Mouse (Mus musculus): Measurements from ENCODE around the gene Mbd4. TPM values are rescaled to one million over a fixed set of nuclear protein-coding genes. Genes with fewer than 3 reads are reported as not detected.
A peak's percentile ranks its signal among the peaks of the same experiment; 100 is the strongest.
"Not testable (repeated sequence)": the region's sequence is repeated elsewhere in the genome, so short reads cannot be mapped to it uniquely, and the experiment has no call there.

Gene Mbd4
- polyA plus RNA-seq (2012; rRNA removed): 2.3 and 2.6 TPM in 2 replicates

DNA sequence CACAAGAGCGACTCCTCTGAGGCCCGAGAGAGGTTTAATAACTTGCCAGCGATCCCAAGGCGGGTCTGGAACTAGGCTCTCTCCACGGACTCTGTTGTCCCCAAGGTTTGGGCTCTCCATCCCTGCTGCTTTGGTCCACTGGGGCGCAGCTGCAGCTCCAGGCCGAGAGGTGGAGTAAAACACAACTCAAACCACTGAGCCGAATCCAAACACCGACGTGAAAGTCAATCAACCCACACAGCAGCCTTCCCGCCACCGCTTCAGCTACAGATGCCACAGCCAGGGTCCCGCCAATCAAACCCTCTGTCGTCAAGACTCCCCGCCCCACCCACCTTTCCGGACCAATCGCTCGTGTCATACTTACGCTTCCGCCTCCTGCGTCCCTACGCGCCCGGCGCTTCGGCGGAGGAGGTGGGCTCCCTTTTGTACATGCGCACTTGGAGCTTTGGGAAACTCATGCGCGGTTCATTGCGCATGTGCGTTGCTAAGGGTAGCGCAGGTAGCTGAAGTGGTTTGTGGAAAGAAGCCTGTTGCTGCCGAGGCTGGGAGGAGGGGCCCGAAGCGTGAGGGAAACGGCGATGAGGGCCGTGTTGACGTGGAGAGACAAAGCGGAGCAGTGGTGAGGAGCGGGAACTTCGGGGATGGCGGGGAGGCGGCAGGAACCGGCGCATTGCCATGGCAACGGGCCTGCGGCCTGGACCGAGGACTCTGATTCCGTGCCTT, at the start of gene Mbd4, which contains the start of gene Ift122:
Gene Mbd4 (minus strand): TSS at position 281 of the 723 bp plus-strand sequence.
Gene Ift122 (plus strand): TSS at position 380 of the 723 bp plus-strand sequence.
- DNase-seq (ENCODE audit: low read depth): peak; percentile 88

DNA sequence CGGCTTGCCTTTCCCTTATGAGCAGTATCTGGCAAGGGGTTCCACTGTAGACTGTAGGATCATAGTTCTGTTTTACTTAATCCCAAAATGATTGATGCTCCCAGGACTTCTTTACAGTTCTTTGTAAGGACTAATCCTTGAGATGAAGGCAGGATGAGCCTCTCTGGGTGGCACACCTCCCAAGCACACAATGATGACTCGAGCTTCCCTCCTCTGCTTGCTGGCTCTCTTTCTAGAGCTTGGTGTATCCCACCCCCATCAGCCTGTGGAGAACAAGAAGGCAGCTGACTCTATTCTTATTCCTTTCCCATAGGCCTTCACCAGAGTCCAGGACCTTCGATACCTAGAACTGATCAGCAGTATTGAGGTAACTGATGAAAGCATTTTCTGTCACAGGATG, 49.4 kb upstream of the Mbd4 start:
- no peak for DNase-seq (ENCODE audit: low read depth)

DNA sequence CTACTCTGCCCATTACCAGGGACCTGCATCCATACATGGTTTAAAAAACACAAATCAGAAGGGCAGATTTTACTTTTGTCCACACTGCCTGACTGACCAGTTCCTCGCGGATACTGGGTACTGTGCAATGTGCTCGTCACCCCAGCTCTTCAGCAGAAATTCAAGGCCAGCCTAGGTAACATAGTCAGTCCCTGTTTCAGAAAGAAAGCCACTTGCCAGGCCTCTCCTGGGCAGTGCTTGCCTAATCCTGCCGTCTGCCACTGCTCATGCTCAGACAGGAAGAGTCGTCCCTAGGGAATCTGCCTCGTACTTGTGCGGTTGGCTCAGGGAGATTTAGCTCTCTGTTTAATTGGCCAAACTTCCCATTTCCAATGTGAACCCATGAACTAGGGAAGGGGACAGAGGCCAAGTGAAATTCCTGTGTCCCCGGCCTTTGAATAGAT, 48.3 kb upstream of the Mbd4 start:
- no peak for DNase-seq (ENCODE audit: low read depth)

DNA sequence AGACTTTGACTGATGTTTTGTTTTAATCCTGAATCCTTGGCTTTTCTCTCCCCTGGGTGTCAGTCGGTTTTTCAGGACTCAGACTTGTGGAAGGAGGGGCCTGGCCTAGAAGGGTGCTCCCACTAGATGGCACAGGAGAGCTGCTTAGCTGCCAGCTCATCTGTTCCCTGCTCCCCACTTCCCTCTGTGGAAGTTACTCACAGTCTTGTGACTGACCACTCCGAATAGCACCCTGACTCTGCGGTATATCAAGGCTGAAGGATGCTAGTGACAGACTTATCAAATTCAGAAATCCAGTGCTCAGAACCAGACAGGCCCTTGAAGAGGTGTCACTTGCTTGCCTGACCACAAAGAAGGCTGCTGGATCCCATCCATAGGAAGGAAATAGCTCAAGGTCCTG, 47.9 kb upstream of the Mbd4 start:
- DNase-seq (ENCODE audit: low read depth): no peak

DNA sequence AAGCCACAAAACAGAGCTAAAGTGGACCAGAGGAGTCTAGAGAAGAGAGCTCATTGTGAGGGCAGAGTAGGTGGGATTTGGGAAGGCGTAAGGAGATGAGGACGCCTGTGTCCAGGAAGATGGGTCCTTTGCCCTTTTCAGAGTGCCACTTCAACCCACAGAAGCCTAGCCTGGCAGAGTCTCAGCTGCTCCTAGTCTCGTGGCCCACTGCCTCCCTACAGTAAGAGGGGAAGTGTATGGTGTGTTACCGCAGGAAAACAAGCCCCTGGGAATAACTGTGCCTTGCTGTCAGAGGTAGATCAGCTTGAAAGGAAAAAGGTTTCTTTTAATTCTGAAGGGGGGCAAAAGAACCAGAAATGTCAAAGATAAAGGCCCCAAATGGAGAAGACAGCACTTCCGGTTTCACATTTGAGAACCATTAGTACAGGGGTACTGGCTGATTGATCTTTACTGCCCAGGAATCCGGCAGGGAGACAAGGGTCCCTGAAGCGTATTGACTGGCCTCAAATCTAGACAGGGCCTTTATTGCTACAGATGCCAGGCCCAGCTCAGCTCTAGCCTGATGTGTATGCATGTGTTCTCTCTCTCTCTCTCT, 44.9 kb upstream of the Mbd4 start:
- DNase-seq (ENCODE audit: low read depth): no peak

DNA sequence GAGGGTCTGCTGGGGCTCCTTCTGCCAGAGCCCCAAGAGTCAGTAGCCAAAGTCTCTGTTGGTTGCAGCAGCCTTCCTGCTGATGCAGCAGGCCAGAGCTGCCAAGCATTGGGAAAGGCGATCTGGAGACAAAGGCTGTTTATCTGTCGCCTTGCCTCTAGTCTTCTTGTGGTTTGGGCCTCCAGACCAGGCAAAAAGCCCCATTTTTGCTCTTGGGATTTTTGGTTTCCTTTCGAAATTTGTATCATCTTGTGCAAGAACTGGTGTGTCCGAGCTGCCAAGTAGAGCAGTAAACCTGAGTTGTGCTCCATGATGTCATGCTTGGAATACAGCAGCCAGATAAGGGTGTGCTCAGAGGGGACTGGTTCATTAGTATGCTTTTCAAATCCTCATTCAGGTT, 43.9 kb upstream of the Mbd4 start:
- DNase-seq (ENCODE audit: low read depth): no peak

DNA sequence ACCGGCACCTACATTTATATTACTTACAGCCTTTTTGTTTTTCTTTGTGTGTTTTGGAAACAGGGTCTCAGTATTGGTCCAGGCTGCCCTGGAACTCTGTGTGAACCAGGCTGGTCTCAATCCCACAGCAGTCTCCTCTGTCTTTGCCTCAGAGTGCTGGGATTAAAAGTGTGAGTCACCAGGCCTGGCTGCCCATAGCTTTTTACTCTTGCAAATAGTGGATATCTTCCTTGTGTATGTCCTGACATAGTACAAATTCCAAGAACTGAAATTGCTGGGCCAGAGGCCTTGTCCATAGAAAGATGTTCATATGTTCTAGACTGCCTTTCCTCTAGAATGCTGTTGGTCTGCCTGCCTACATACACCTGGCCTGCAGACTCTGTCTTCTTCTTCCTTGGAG, 43.2 kb upstream of the Mbd4 start:
- no peak for DNase-seq (ENCODE audit: low read depth)

DNA sequence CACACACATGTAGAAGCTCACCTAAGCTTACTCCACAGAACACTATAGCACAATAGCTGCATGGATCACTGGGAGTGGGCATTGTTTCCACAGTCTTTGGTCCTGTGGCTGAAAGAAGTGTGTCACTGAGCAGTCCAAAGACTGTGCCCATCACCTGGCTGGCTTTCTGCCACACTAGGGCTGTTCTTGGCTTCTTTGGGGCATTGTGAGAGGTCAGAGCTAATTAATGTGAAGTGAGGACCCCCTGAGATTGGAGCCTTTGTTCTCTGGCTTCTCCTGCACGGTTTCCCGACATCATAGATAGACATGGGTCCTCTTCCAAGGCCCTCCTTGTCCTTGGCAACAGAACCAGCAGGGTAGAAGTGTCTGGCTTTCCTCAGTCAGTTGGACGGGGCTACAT, 39.2 kb upstream of the Mbd4 start:
- no peak for DNase-seq (ENCODE audit: low read depth)

DNA sequence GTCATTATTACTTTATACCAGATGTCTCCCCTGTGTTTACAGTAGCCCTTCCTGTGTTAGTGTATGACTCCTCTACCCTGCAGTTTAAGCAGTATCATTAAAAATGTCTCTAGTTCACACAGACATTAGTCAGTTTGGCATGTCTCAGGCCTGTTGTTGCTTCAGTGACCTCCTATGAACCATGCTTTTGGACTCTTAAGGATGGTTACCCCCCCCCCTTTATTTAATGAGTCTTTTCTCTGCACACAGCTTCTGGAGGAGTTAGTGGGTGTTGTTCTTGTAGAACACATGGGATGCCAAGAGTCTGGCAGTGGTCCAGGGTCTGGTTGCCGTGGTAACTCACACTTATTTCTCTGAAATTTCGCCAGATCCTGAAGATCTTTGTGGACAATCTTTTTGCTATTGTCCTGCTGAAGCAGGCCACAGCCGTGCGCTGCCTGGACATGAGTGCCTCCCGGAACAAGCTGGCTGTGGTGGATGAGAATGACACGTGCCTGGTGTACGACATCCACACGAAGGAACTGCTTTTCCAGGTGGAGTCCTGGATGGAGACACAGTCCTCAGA, 38.4 kb upstream of the Mbd4 start:
- no peak for DNase-seq (ENCODE audit: low read depth)

DNA sequence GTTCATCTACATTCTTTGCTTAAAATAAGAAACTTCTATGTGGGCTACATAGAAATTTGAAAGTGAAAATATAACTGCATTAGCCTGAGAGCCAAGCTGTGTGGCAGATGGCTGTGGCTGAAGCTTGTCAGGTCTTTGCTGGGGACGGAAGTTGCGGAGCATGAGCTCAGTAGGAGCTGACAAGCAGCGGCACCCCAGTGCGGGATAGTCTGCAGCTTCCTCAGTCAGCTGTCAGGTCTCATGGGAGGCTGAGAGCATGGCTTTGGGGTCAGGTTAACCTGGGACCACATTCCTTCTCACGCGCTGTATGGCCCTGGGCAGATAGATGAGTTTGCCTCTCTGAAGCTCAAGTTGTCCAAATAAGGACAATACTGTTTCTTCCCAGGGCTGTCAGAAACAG, 37.9 kb upstream of the Mbd4 start:
- no peak for DNase-seq (ENCODE audit: low read depth)

DNA sequence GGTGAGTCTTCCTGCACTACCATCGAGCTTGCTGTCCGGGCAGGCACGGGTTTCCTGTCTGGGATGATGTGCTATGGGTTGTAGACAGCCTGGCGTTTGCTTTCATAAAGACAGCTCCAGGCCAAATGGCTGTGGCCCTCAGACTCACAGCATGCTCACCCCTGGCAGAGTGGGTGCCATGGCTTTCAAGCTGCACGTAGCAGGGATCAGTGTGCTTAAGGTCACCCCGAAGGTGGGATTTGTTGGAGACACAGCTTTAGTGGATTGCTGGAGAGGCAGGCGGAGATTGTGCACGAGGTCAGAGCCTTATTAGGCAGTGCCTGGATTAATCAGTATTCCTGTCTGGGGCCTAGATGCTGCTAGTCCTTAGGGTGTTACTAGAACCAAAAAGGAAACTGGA, 37.4 kb upstream of the Mbd4 start:
- no peak for DNase-seq (ENCODE audit: low read depth)

DNA sequence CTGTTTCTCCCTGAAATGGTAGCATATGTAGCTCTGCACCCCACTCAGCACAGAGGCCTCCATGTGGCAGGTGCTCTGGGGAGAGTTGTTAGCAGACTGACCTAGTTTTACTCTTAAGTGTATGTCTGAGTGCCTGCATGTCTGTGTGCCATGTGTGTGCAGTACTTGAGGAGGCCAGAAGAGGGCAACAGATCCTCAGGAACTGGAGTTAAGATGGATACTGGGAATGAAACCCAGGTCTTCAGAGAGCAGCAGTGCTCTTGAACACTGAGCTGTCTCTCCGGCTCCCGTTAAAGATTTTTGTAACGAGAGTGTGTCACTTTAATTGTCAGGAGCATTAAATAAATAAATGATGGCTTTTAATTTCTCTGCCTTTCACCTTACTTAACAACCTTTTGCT, 35.1 kb upstream of the Mbd4 start:
- DNase-seq (ENCODE audit: low read depth): no peak

DNA sequence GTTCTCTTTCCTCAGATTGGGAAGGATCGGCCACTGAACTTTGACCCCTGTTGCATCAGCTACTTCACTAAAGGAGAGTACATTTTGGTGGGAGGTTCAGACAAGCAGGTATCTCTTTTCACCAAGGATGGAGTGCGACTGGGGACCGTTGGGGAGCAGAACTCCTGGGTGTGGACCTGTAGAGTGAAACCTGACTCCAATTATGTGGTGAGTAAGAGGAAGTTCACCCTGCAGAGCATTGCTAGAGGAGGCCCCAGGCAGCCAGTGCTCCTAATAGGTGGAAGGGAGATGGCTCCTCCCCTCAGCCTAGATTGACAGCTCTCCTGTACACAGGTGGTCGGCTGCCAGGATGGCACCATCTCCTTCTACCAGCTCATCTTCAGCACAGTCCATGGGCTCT, 33.7 kb upstream of the Mbd4 start:
- no peak for DNase-seq (ENCODE audit: low read depth)

DNA sequence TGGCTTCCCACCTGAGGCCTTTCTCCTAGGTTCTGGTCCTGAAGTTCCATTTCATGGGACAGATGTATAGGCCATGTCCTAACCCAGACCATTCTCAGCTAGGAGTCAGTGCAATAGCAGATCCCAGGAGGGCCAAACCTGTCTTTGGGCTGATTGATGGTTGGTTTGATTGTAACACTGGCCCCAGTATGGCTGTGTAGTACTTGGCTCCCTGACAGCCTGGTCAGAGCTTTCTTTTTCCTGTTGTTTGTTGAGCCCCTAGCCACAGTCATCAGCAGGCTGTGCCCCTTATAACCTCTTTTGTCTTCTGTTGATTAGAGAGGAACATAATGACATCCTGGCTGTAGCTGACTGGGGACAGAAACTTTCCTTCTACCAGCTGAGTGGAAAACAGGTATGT, 30.8 kb upstream of the Mbd4 start:
- no peak for DNase-seq (ENCODE audit: low read depth)

DNA sequence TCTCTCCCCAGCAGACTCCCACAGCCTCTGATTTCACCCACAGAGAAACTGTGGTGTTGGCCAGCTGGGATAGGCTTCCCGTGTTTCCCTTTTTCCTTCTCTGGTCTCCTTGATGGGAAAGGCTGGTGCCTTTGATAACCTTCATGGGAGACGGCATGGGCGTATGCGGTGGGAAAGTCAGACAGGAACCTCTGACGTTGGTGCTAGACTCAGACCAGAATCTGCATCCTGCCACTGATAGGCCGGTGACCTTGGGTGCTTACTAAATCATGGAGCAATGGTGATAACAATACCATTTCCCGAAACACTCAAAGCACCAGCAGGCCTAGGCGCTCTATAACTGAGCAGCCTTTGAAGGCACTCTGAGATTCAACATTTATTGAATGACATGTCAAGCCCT, 27.6 kb upstream of the Mbd4 start:
- no peak for DNase-seq (ENCODE audit: low read depth)

DNA sequence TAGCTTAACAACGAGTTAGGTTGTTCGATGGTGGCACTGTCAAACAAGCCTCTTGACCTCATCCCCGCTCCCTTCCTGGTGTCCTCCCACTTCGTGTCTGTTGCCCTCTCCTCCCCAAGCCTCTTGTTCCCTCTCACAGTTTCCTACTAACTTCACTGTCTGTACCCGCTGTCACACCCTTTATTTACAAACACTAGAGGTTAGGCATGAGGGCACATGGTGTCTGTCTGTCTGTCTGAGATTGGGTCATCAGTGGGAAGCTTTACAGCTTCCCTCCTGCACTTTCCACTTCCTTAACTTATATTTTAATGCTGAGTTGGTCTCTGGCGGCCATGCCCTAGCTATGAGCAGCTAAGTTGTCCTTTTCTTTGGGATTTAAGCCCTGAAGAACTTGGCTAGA, 26.6 kb upstream of the Mbd4 start:
- DNase-seq (ENCODE audit: low read depth): no peak

DNA sequence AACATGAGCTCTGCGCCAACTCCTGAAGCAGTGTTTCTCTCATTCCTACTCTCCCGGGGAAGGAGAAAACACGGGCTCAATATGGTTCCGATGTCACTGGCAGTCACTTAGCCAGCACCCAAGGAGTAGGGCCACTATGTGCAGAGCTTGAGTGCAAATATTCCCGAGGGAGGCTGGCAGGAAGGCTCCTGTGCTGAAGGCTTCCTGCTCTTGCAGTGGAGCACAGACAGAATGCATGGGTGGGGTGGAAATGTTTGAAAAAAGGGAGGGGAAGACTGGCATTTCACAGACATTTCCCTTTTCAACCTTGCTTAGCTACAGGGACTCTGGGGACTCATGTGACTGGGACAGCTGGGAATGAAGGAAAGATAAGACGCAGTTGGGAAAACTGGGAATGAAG, 25.5 kb upstream of the Mbd4 start:
- no peak for DNase-seq (ENCODE audit: low read depth)

DNA sequence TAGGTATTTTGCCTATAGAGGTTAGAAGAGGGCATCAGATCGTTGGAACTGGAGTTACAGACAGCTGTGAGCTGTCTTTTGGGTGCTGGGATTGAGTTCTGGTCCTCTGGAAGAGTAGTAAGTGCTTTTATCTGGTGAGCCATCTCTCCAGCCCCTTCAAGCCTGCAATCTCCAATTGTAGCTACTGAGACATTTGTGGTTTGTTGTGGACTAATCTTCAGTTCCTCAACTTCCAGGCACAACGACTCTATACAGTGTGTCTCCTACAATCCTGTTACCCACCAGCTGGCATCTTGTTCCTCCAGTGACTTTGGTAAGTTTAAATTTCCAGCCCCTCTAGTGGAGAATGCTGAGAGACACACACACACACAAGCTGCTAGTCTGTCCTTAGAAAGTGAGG, 24.1 kb upstream of the Mbd4 start:
- DNase-seq (ENCODE audit: low read depth): no peak

DNA sequence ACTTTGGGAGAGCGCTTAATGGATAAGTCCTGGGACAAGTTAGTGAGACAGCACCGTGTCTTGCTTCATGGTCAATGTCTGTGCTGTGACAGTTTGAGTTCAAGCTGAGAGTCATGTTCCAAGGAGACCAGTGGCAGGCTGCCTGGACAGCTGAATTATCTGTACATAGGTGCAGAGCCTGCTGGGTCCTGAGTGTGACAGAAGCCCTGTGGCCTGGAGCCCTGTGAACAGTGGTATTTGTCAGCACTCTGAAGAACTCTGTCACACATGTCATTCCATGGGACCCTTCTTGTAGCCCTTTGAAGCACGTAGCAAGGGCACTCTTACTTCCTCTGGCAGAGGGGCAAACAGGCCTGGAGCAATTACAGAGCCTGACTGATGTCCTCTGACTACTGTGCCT, 18.1 kb upstream of the Mbd4 start:
- not testable (repeated sequence) for DNase-seq (ENCODE audit: low read depth)

DNA sequence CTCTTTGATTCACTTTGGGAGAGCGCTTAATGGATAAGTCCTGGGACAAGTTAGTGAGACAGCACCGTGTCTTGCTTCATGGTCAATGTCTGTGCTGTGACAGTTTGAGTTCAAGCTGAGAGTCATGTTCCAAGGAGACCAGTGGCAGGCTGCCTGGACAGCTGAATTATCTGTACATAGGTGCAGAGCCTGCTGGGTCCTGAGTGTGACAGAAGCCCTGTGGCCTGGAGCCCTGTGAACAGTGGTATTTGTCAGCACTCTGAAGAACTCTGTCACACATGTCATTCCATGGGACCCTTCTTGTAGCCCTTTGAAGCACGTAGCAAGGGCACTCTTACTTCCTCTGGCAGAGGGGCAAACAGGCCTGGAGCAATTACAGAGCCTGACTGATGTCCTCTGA, 14.0 kb upstream of the Mbd4 start:
- DNase-seq (ENCODE audit: low read depth): not testable (repeated sequence)

DNA sequence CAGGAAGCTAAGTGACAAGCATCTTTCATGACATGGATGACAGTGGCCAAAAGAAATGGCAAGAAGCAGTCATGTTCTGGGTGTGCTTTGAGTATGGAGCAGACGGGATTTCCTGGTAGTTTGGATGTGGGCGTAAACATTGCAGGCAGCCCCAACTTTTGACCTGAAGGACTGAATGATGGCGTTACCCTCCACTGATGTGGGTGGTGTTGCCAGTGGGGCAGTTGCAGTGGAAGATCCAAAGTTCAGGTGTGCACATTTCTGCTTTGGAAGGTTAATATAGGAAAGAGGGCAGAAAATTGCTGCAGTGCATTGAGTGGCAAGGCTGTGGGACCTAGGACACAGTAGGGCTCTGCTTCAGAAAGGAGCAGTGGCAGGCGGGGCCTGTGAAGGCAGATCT, 12.1 kb upstream of the Mbd4 start:
- DNase-seq (ENCODE audit: low read depth): no peak

DNA sequence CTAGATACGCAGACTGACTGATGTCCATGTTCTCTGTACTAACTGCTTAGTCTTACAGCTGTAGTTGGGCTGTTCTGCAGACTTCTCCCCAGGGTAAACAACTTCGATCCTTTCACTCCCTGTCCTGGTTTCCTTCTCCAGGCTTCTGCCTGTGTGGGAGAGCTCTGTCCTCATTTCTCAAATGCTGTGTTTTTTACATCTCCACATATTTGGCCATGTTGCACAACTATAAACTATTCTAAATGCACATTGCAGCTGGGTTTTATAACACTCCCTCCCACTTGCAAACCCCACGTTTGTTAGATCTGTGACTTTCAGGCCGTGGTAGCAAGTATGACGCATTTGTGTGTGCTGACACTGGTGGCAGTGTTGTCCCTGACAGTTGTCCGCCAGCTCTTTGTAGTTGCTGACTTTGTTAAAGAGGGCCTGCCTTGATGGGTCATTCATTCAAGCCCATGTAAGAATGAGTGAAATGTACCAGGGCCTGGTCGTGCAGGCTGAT, 10.2 kb upstream of the Mbd4 start:
- no peak for DNase-seq (ENCODE audit: low read depth)

DNA sequence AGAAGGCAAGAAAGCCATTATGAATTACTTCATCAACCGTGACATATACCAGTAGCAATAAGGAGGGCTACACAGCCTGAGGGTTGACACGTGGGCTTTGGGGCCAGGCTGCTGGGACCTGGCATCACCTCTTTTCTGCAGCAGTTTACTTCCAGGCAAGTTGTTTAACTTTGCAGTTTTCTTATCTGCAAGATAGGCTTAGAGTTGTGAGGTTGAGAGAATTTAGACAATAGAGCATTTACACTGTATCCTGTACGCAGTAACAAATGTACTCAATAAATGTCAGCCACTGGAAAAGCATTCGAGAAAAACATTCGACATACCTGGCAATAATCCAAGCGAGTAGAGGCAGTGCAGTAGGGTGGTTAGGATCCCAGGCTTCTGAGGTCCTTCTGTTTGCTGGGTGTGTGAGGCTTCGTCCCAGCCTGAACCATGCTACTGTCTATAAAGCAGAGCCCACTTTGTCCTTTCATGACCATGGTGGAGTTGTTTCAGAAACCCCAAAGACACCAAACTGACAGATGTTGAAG, 6.9 kb upstream of the Mbd4 start:
- no peak for DNase-seq (ENCODE audit: low read depth)

All from gonadal fat pad, adult 2 months (tissue).